Mouse (Mus musculus) left cerebral cortex, adult 2 months (tissue): ENCODE results near the gene Ticam1. TPM values are rescaled to one million over a fixed set of nuclear protein-coding genes. Genes with fewer than 3 reads are reported as not detected.
"Not testable (repeated sequence)": the region's sequence is repeated elsewhere in the genome, so short reads cannot be mapped to it uniquely, and the experiment has no call there.

Experiments
- DNase-seq, 2 experiments: peaks; one replicate each; pipeline ENCODE4 v3.0.0; 2021 to 2022; ENCODE audit warnings: low spot score in 2 of 2, mixed read lengths in 1 of 2; ENCODE audit errors: extremely low spot score in 1 of 2
- H3K27ac ChIP-seq: fragments of 200-600 bp; 2 replicates; pipeline ENCODE4 v1.8.1; 2022
- H3K4me3 ChIP-seq: fragments of 200-600 bp; 2 replicates; pipeline ENCODE4 v1.8.1; 2022
- CTCF ChIP-seq: fragments of 200-600 bp; IDR thresholded peaks from 2 replicates; pipeline ENCODE4 v1.8.1; 2022; ENCODE audit warnings: antibody characterized with exemption, mild to moderate bottlenecking, moderate library complexity
- intact Hi-C: fragments of 180-260 bp; cut with DNase I; formaldehyde crosslinking; loops from one replicate; pipeline ENCODE4 v1.15.1; 2025
- total RNA-seq, 2 experiments: library from RNA; stranded (reverse); gene quantifications; 2 replicates each; pipeline ENCODE4 v1.2.3; 2021

Ticam1 gene
- total RNA-seq, 2 experiments from 2014 or later, result 6.9 to 7.2 TPM

GRCm38 (mm10) chr17:56272644-56273043 is 3.9 kb downstream of the Ticam1 start:
- TF ChIP-seq CTCF, result no peak

GRCm38 (mm10) chr17:56271609-56272253 is 4.9 kb downstream of the Ticam1 start:
- H3K4me3 ChIP-seq, result no peak overlapping the region
- no peak for TF ChIP-seq CTCF
- DNase-seq, result no peak
- intact Hi-C loops, result no loop called here
- no peak overlapping the region; the same call in 1 of the 2 replicates for H3K27ac ChIP-seq

More at GRCm38 (mm10) chr17:56272644-56273043, 3.9 kb downstream of the Ticam1 start:
- no peak for DNase-seq
- intact Hi-C loops, result no loop called here
- Histone ChIP-seq H3K27ac (no peak overlapping the region), H3K4me3 (no peak overlapping the region)

GRCm38 (mm10) chr17:56269741-56270140 is 6.8 kb downstream of the Ticam1 start:
- DNase-seq, result no peak
- peak overlapping the region; percentile 95 for H3K27ac ChIP-seq

GRCm38 (mm10) chr17:56269153-56269630 is 7.4 kb downstream of the Ticam1 start:
- H3K4me3 ChIP-seq, result peak overlapping the region; percentile 46
- H3K27ac ChIP-seq, result peak overlapping the region; percentile 95
- peak; percentile 52 to 55 for DNase-seq
- intact Hi-C loops, result no loop called here
- TF ChIP-seq CTCF, result no peak

More at GRCm38 (mm10) chr17:56269741-56270140, 6.8 kb downstream of the Ticam1 start:
- TF ChIP-seq CTCF, result no peak
- intact Hi-C loops, result no loop called here
- H3K4me3 ChIP-seq, result peak overlapping the region; percentile 46

- Histone ChIP-seq H3K27ac (peak overlapping the region; percentile 84), H3K4me3 (no peak overlapping the region)
- peak; percentile 70 to 72 for DNase-seq
- no peak for TF ChIP-seq CTCF
- intact Hi-C loops, result no loop called here
These were observed 10.3 kb downstream of the Ticam1 start for GRCm38 (mm10) chr17:56266271-56266670.

- no peak for TF ChIP-seq CTCF
- no peak for DNase-seq
- no peak overlapping the region for H3K4me3 ChIP-seq
- intact Hi-C loops, result no loop called here
- H3K27ac ChIP-seq, result peak overlapping the region; percentile 73
These were observed 10.7 kb downstream of the Ticam1 start for GRCm38 (mm10) chr17:56265869-56266268.

GRCm38 (mm10) chr17:56265011-56265410 is 11.6 kb downstream of the Ticam1 start:
- Histone ChIP-seq H3K4me3 (no peak overlapping the region), H3K27ac (peak overlapping the region; percentile 66)
- no peak for DNase-seq
- intact Hi-C loops, result no loop called here
- TF ChIP-seq CTCF, result no peak

- DNase-seq, result peak; percentile 80 to 82
- intact Hi-C loops, result no loop called here
- no peak overlapping the region for H3K4me3 ChIP-seq
These were observed 12.6 kb downstream of the Ticam1 start for GRCm38 (mm10) chr17:56264020-56264419.

GRCm38 (mm10) chr17:56262645-56263094 is 13.9 kb downstream of the Ticam1 start:
- no peak overlapping the region for H3K27ac ChIP-seq
- no peak for DNase-seq
- no peak overlapping the region for H3K4me3 ChIP-seq
- TF ChIP-seq CTCF, result no peak
- intact Hi-C loops, result no loop called here

More at GRCm38 (mm10) chr17:56264020-56264419, 12.6 kb downstream of the Ticam1 start:
- H3K27ac ChIP-seq, result no peak overlapping the region
- peak; percentile 79 for TF ChIP-seq CTCF

GRCm38 (mm10) chr17:56261166-56261565 is 15.4 kb downstream of the Ticam1 start:
- Histone ChIP-seq H3K27ac (no peak overlapping the region), H3K4me3 (no peak overlapping the region; the same call in 1 of the 2 replicates)
- intact Hi-C loops, result no loop called here
- DNase-seq, result no peak
- TF ChIP-seq CTCF, result no peak

- intact Hi-C loops, result no loop called here
- no peak for DNase-seq
- Histone ChIP-seq H3K4me3 (peak overlapping the region; percentile 90), H3K27ac (no peak overlapping the region)
- no peak for TF ChIP-seq CTCF
These were observed 17.1 kb downstream of the Ticam1 start for GRCm38 (mm10) chr17:56259301-56260037.

GRCm38 (mm10) chr17:56258812-56259211 is 17.8 kb downstream of the Ticam1 start:
- intact Hi-C loops, DNase-seq, H3K27ac ChIP-seq: not testable (repeated sequence)
- H3K4me3 ChIP-seq, result peak overlapping the region; percentile 90

GRCm38 (mm10) chr17:56258269-56258668 is 18.3 kb downstream of the Ticam1 start:
- DNase-seq, intact Hi-C loops, H3K27ac ChIP-seq: not testable (repeated sequence)
- peak overlapping the region; percentile 90 for H3K4me3 ChIP-seq
